Mouse (Mus musculus) v-Abl transformed pro-B cells (cell line): ENCODE results near the gene Proser1.

Experiments
- in situ Hi-C, 2 experiments: fragments of 400-800 bp; cut with MboI; formaldehyde crosslinking; loops; one replicate each; pipeline ENCODE4 v1.15.1; 2025; ENCODE audit not compliant: unreplicated experiment in 2 of 2

The Proser1 gene

DNA sequence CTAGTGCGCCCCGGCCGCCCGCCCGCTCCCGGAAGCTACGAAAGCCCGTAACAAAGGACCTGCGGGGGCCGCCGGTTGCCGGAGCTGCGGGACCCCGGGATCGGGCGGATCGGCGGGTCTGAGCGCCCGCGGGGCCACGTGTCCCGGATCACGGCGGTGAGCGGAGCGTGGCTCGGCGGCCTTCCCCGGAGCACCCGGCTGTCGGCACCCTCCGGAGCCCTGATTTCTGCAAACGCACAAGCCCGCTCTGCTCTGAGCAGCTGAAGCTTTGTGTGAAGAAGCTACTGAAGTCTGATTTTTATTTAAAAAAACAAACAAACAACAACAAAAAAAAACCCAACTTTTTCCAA, 274 bp downstream of the Proser1 start:
- in situ Hi-C loops: loop anchor here (25.0 kb wide), 2 partner anchors 1951 to 1976 kb away; partner anchors contain the start of gene Rab33b (in 1 of the 2)

DNA sequence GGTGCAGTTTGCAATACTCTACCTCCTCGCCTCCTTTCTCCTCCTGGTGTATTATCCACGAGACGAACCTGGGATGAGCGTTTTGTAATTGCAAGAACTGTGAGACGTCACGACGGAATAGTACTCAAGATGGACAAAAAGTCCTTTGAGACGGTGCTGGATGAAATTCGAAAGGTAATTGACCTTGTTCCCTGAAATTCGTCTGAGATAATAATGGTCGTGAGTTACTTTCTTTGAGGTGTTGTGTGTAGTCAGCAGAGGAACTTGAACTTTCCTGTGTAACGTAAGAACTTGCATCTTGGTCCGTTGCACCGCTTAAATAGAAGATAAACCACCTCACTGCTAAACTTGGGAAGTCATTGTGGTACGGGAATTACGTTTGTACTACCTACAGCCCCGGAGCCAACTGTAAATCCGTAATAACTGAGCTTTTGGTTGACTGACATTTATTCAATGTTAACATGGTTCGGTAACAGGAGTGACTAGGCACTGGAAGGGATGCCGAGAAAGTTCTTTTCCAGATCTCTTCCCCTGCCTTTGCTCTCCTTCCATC, 756 bp downstream of the Proser1 start:
- in situ Hi-C loops: loop anchor here (25.0 kb wide), 2 partner anchors 1952 to 1977 kb away; partner anchors contain the start of gene Rab33b (in 1 of the 2)

DNA sequence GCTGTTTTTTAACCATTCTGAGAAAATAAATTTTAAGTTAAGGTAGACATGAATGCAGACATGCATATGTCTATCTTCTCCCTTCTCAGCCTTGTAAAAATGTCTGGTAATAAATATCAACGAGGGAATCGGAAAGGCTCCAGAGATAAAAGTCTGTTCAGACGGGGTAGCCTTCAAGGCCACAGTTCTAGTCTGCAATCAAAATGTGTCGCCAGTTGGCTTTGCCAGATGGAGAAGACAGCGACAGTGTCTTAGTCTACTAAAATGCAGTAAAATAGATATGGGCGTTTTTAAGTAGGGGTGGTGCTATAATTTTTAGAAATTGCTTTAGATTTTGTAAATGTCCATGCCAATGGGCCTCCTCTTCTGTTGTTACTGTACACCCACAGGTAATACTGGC, 1.9 kb downstream of the Proser1 start:
- in situ Hi-C loops: loop anchor here (25.0 kb wide), 2 partner anchors 1953 to 1978 kb away; partner anchors contain the start of gene Rab33b (in 1 of the 2)

DNA sequence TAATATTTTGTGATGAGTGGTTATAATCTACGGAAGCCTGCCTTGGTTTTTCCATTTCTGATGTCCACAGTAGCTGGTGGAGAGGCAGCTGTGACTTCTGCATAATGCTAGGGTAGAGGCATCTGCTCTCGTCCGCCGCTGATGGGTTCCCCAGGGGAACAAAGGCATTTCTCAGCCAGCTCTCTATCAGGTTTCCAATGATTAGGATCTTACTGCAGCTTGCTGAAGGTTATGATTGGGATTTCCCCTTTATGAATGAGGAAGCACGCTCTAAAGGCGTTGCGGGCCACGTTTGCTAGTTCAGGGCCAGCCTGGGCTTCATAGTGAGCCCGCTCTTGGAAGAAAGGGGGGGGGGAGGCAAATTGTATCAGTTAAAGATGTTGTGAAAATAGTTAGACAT, 3.0 kb downstream of the Proser1 start:
- in situ Hi-C loops: loop anchor here (25.0 kb wide), 2 partner anchors 1954 to 1979 kb away; partner anchors contain the start of gene Rab33b (in 1 of the 2)

GRCm38 (mm10) chr3:53467356-53467755, 3.9 kb downstream of the Proser1 start:
- in situ Hi-C loops: loop anchor here (25.0 kb wide), 2 partner anchors 1955 to 1980 kb away; partner anchors contain the start of gene Rab33b (in 1 of the 2)

DNA sequence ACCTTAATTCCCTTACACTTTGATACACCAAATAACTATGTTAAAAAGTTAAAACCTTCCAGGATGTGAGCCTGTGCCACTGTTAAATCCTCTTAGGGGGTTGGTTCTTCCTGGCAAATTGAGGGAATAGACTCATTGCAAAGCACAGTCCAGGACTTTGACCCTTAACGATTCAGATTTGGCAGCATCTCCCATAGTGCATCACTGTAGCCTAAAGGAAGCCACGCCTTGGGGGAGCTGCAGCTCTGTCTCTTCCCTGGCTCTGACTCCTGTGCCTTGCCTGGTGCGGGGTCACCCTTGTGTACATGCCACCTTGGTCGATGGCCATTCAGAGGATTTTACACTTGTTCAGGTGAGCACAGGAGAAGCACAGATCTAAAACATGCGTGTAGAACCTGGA, 6.2 kb downstream of the Proser1 start:
- in situ Hi-C loops: loop anchor here (25.0 kb wide), 2 partner anchors 1957 to 1982 kb away; partner anchors contain the start of gene Rab33b (in 1 of the 2)

DNA sequence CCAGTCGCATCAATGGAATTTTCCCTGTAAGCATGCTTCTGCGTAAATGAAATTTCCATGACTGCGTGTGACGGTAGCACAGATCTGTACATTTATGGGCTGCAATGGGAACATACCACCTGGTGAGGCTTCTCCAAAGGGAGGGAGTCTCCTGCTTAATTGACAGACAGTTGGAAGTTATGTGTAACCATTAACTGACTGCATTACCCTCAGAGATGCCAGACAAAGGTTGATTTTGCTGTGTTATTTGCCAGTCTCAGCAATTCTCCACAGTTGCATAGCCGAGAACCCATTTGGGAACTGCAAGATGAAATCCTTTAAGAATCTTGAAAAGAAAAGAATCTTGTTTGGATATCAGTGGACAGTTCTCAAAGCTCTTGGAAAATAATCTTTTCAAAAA, 8.6 kb downstream of the Proser1 start:
- in situ Hi-C loops: loop anchor here (25.0 kb wide), 2 partner anchors 1960 to 1985 kb away; partner anchors contain the start of gene Rab33b (in 1 of the 2)

DNA sequence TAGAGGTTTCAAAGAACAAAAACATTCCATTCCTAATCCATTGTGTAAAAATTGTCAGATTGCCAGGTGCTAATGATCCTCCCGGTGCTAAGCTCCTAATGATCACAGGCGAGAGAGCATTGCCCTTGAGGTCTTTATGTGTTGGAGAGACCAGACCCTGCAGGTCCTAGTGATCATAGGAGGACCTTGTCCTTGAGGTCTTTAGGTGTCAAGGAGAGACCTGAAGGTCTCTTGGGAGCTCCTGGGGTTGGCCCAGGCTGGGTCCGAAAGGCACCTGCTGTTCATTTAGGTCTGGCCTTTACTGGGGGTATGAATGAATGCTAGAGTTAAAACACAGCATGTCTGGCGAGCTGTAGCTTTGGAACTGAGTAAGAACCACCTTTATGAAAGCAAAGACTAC, 10.7 kb downstream of the Proser1 start:
- in situ Hi-C loops: loop anchor here (25.0 kb wide), 2 partner anchors 1962 to 1987 kb away; partner anchors contain the start of gene Rab33b (in 1 of the 2)

GRCm38 (mm10) chr3:53475889-53476288, 12.4 kb downstream of the Proser1 start:
- in situ Hi-C loops: no loop called here

- in situ Hi-C loops: no loop called here
Observed at GRCm38 (mm10) chr3:53477468-53477867, 14.0 kb downstream of the Proser1 start.

GRCm38 (mm10) chr3:53478419-53479046, 15.1 kb downstream of the Proser1 start:
- in situ Hi-C loops: no loop called here

DNA sequence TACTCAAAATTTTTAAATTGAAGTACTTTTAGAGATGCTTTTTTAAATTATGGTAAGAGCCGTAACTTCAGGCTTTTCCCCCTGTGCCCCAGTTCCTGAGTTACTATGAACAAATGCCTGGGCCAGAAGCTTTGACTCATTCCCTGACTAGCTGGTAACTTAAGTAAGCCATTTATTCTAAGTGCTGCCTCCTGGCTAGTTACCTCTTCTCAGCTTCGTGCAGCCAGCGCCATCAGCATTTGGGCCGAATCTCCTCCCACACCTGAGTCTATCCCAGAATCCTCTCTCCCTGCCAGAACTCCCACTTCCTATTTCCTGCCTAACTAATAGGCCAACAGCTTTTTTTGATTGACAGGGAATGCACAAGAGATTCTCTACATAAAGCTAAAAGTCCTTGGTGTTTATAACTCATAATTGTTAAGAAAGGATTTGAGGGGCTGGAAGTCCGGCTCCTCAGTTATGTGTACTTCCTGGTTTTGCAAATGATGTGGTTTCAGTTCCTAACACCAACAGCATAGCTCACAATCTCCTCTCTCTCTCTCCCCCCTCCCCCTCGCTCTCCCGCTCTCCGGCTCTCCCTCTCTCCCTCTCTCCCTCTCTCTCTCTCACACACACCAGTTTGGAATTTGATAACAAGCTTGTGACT, 20.1 kb downstream of the Proser1 start:
- in situ Hi-C loops: no loop called here

- in situ Hi-C loops: no loop called here
Observed at GRCm38 (mm10) chr3:53486561-53486960, 23.1 kb downstream of the Proser1 start.

DNA sequence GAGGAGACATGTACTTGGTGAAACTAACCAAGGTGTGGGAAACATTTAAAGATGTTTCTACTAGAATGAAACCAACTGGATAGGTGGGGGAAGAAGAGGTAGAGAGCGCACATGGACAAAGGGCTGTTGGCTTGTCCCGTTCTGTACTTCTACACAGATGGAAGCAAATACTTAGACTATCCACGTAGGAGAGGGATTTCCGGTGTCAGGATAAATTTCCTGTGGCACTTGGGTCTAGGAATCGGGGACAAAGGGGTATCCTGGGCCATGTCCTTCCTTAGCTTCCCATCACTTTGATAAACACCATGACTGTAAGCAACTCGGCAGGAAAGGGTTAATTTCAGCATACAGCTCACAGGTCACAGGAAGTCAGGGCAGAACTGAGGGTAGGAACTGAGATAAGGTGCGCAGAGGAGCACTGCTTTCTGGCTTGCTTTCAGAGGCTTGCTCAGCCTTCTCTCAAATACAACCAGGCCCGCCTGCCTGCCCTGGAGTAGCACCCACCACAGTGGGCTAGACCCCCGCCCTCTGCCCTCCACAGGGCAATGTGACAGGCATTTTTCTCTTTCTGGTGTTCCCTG, 23.6 kb downstream of the Proser1 start:
- in situ Hi-C loops: no loop called here

- in situ Hi-C loops: no loop called here
Observed at GRCm38 (mm10) chr3:53488353-53488752, 24.9 kb downstream of the Proser1 start, which contains the start of gene Stoml3. TSS of gene Stoml3 (plus strand) at chr3:53488653.

DNA sequence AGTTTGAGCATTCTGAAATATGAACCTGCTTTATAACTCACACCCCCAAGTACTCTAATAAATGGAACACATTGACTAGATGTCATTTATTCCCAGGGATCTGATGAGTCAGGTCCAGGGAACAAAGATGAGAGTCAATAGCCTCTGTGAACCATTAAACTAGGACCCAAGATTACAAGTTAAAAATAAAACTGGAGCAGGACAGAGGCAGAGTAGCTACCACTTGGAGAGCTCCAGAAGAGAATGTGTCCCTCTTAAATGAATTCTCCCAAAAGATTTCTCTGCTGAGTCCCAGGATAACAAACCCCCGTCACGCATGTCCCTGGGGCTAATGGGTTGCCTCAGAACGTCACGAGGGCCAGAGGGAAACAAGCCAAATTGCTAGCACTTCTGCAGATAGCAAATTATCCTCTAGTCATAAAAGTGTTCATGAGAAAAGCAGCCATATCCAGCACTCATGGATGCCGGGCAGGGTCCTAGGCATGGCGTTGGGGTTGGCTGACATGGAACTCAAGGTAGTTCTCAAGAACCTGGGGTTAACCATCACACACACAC, 35.0 kb downstream of the Proser1 start:
- in situ Hi-C loops: no loop called here

DNA sequence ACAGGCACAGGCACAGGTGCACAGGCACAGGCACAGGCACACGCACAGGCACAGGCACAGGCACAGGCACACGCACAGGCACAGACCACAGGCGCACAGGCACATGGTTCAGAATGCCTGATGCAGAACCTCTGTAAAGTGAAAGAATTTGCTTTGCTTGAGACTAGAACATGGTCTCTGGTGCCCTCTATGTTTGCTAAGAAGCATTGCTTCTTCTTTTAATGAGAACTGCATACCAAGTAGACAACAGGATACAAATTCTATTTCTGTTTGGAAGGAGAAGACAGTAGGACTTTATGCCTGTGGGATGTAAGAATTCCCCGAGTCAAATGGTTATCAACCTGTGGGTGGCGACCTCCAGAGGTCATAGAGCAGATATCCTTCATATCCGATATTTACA, 39.0 kb downstream of the Proser1 start:
- in situ Hi-C loops: no loop called here

- in situ Hi-C loops: no loop called here
Observed at GRCm38 (mm10) chr3:53513096-53513495, 49.6 kb downstream of the Proser1 start.

GRCm38 (mm10) chr3:53514221-53515065, 51.0 kb downstream of the Proser1 start:
- in situ Hi-C loops: no loop called here

DNA sequence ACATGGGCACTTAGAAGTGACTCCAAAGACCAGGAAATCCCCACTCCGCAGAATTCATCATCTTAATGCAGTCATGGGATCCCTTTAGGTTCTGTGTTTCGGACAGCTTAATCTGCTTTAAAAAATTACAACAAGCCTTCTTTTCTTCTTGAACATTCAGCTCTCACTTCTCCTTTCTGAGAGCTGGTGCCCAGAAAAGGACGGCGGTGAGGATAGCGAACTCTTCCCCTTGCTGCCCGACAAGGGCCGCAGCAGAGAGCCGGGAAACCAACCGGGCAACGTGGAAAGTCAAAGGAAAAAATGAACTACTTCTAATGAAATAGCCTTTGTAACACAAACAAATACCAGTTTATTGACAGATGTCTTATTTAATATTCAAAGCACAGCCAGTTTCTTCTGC, 59.3 kb downstream of the Proser1 start:
- in situ Hi-C loops: loop anchor here (5.0 to 10.0 kb wide), 3 partner anchors 212 to 1162 kb away; partner anchors contain the start of gene Trpc4 (in 1 of the 2)
